Mouse (Mus musculus) MEL (cell line): ENCODE measurements at regions not wholly inside any gene's neighbourhood (a gene's known extent, or its start where the extent isn't known, plus 50 kb on each side); places are given as distances from the start of the nearest gene placed in this dataset.

ENCODE experiments used
- CTCF ChIP-seq, 3 experiments: IDR thresholded peaks in 2 of 3; conservative IDR thresholded peaks in 1 of 3; 2 replicates each; pipeline ENCODE4 v1.5.1; 2011 to 2012; ENCODE audit warnings: low read length in 3 of 3, low read depth in 2 of 3, mild to moderate bottlenecking in 2 of 3, improper control_type of control experiment in 1 of 3, inconsistent platforms in 1 of 3, mixed read lengths in 1 of 3, moderate library complexity in 1 of 3; ENCODE audit not compliant: control insufficient read depth in 1 of 3, insufficient read depth in 1 of 3, poor library complexity in 1 of 3, severe bottlenecking in 1 of 3
- GATA1 ChIP-seq: IDR thresholded peaks from 2 replicates; pipeline ENCODE4 v1.6.1; 2011; ENCODE audit warnings: low read depth, low read length, improper control_type of control experiment
- MAZ ChIP-seq: IDR thresholded peaks from 2 replicates; pipeline ENCODE4 v1.6.1; 2012; ENCODE audit warnings: low read depth, mild to moderate bottlenecking, inconsistent platforms, low read length, improper control_type of control experiment
- MYC ChIP-seq: IDR thresholded peaks from 2 replicates; pipeline ENCODE4 v1.6.1; 2011; ENCODE audit warnings: low read depth, mild to moderate bottlenecking, low read length, improper control_type of control experiment, moderate library complexity
- NRF1 ChIP-seq: IDR thresholded peaks from 2 replicates; pipeline ENCODE4 v1.6.1; 2014; ENCODE audit warnings: low read depth, mild to moderate bottlenecking, inconsistent platforms, low read length, improper control_type of control experiment, moderate library complexity; ENCODE audit not compliant: poor library complexity, insufficient read depth, severe bottlenecking
- POLR2A ChIP-seq, 2 experiments: IDR thresholded peaks; 2 replicates each; pipeline ENCODE4 v1.6.1; 2011 to 2012; ENCODE audit warnings: low read length in 2 of 2, mild to moderate bottlenecking in 2 of 2, control low read depth in 1 of 2, improper control_type of control experiment in 1 of 2, low read depth in 1 of 2, moderate library complexity in 1 of 2; ENCODE audit not compliant: control insufficient read depth in 1 of 2, insufficient read depth in 1 of 2, poor library complexity in 1 of 2
- POLR2AphosphoS2 ChIP-seq: IDR thresholded peaks from 2 replicates; pipeline ENCODE4 v1.6.1; 2011; ENCODE audit warnings: low read length, improper control_type of control experiment
- SIN3A ChIP-seq: IDR thresholded peaks from 2 replicates; pipeline ENCODE4 v1.6.1; 2012; ENCODE audit warnings: low read length, improper control_type of control experiment, inconsistent platforms
- USF2 ChIP-seq, 2 experiments: IDR thresholded peaks; 2 replicates each; pipeline ENCODE4 v1.6.1; 2011 to 2012; ENCODE audit warnings: improper control_type of control experiment in 2 of 2, low read length in 2 of 2, borderline replicate concordance in 1 of 2, inconsistent platforms in 1 of 2, low read depth in 1 of 2, mild to moderate bottlenecking in 1 of 2; ENCODE audit not compliant: insufficient read depth in 1 of 2

GRCm38 (mm10) chr17:14481746-14482145, 202.4 kb downstream of the Smoc2 start:
- TF ChIP-seq NRF1 (no peak), CTCF (IDR thresholded peaks at IDR 0.05 in 2 of 3, conservative IDR thresholded peaks at IDR 0.05 in 1 of 3; ENCODE audit: control insufficient read depth in 1 of 3, insufficient read depth in 1 of 3, low read depth in 2 of 3, low read length in 3 of 3, poor library complexity in 1 of 3, severe bottlenecking in 1 of 3) (no peak), POLR2AphosphoS2 (no peak), MYC (no peak), SIN3A (no peak), POLR2A (IDR thresholded peaks at IDR 0.05; ENCODE audit: control insufficient read depth in 1 of 2, insufficient read depth in 1 of 2, low read depth in 1 of 2, low read length in 2 of 2, poor library complexity in 1 of 2) (no peak), MAZ (no peak), GATA1 (no peak), USF2 (IDR thresholded peaks at IDR 0.05; ENCODE audit: borderline replicate concordance in 1 of 2, insufficient read depth in 1 of 2, low read depth in 1 of 2, low read length in 2 of 2) (no peak)
